Mouse (Mus musculus): Measurements from ENCODE around the gene Ppil6. TPM values are rescaled to one million over a fixed set of nuclear protein-coding genes. Genes with fewer than 3 reads are reported as not detected.
A peak's percentile ranks its signal among the peaks of the same experiment; 100 is the strongest.

The Ppil6 gene
- polyA plus RNA-seq (2016; fragmentation: Nextera tagmentation; extraction: Ambion mirVana) = 0.55 and 1.2 TPM in 2 replicates

DNA sequence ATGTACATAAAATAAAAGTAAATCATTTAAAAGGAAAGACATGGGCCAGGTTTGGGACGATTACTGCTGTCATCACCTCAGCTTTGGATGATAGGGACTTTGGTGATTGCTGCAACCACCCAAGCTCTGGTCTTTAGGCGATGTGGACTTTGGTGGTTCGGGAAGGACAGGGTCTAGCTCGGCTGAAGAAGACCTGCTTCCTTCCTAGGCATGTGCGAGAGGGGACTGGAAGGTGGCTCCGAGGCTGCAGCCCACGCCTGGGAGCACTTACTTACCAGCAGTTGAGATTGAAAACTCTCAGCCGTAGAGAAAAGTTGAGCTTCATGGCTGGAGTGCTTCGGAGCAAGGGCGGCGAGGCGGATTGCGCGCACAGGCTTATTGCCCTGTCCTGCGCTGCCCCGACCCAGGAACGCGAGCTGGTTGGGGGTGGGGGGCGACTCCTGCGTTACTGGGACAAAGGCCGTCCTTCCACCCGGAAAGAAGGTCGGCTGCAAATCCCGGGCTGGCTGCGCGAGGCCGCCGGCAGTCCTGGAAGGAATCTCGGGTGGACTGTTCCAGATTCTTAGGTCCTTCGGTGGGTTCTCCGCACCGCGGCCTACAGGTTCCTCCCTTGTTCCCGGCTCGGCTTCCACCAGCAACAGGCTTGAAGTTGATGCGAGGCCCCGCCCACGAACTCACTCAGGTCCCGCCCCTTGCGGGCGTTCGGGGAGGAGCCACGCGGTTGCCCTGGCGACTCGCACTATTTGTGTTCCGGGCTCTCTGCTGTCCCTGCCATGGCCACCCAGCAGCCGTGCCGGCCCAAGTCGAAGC lies at the start of gene Ppil6, which contains the start of gene Smpd2:
Gene Ppil6 (plus strand): TSS at position 732 of the 810 bp plus-strand sequence.
Gene Smpd2 (minus strand): TSS at position 662 of the 810 bp plus-strand sequence.
- Histone ChIP-seq H3K36me3 (peaks cover 34% of the 10 kb centered on the region), H3K4me1 (peaks cover 17% of the 10 kb centered on the region), H3K9ac (peak within 1 kb of the TSS; percentile 79), H3K27ac (peak within 1 kb of the TSS; percentile 77), H3K4me3 (peak within 1 kb of the TSS; percentile 65), H3K4me2 (replicated peaks) (peak within 1 kb of the TSS; percentile 99), H3K9me3 (no peaks in the 10 kb centered on the region), H3K27me3 (no peaks in the 10 kb centered on the region)
- WGBS = 2% methylated on average over 50 of the region's 50 CpGs
- ATAC-seq (ENCODE audit: insufficient number of reproducible peaks, insufficient read depth, low FRiP score, low TSS enrichment) = peak; percentile 88

DNA sequence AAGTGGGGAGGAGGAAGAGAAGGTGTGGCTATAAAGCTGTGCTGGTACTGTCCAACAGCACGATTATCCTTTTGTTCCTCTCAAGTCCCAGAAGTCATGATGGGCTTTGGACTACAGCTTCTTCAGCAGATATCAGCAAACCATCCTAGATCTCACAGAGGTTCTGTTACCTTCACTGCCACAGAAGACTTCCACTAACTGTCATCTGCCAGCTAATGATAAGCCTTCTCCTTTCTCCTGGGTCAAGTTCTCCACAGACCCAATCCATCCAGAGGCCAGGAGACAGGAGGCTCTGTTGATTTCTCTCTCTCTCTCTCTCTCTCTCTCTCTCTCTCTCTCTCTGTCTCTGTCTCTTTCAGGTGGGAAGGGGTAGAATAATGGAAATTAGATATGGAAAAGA lies 42.0 kb upstream of the Ppil6 start:
- Histone ChIP-seq H3K36me3 (peaks cover 13% of the 10 kb centered on the region), H3K4me2 (replicated peaks) (no peak overlapping the region), H3K4me1 (peaks cover 15% of the 10 kb centered on the region), H3K27me3 (no peaks in the 10 kb centered on the region), H3K9ac (no peak overlapping the region), H3K4me3 (no peak overlapping the region), H3K9me3 (no peaks in the 10 kb centered on the region), H3K27ac (no peak overlapping the region)
- no peak for ATAC-seq (ENCODE audit: insufficient number of reproducible peaks, insufficient read depth, low FRiP score, low TSS enrichment)
- WGBS = 84% methylated on average over 1 of the region's 1 CpGs

DNA sequence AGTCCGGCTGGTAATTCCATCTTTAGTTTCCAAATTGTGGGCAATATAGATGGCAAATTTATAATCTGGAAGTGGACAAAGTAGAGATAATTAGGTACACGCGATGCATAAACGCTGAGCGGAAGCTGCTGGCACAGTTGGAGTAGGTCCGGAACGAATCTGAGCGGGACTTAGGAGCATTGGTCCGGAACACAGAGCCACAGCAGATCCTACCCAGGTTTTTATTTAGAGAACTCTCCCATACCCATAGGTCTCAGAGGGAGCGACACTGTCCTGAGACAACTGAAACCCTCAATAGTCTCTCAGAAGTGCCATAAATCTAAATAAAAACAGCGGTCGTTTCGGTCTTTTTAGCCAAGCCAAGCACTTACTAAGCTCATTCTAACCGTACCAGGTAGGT lies 40.6 kb upstream of the Ppil6 start:
- peak overlapping the region; percentile 59 for H3K27ac ChIP-seq
- H3K36me3 ChIP-seq = peaks cover 17% of the 10 kb centered on the region
- no peaks in the 10 kb centered on the region for H3K9me3 ChIP-seq
- peak overlapping the region; percentile 78 for H3K9ac ChIP-seq
- H3K4me1 ChIP-seq = peaks cover 15% of the 10 kb centered on the region
- peak overlapping the region; percentile 87 for H3K4me3 ChIP-seq
- peak overlapping the region; percentile 55 for H3K4me2 ChIP-seq (replicated peaks)
- no peaks in the 10 kb centered on the region for H3K27me3 ChIP-seq
- ATAC-seq (ENCODE audit: insufficient number of reproducible peaks, insufficient read depth, low FRiP score, low TSS enrichment) = peak; percentile 22; the same call in 1 of the 2 replicates
- 12% methylated on average over 14 of the region's 14 CpGs for WGBS

DNA sequence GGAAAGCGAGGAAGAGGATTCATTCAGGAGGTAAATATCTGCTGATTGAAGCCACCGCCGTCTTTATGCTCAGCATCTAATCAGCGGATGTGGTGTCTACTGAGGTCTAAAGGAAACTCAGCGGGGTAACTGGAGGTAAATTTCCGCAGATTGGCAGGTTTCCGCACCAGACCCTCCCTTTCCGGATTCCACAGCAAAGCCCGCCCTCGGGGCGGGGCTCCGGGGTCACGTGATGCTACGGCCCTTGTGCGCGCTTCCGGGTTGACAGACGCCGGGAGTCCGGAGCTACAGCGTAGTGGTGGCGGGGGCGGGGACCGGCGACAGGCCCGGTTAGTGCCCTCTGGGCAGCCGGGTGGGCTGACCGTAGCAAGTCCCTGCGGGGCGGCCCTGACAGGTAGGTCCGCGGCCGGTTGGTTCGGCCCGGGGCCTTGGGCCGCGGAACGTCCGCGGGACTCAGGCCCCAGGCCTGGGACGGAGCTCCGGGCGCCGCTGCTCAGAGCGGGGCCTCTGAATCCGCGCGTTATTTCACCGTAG lies 40.0 kb upstream of the Ppil6 start, which contains the start of gene Zbtb24:
Gene Zbtb24 (plus strand): TSS at position 247 of the 534 bp plus-strand sequence.
- peak within 1 kb of the TSS; percentile 78 for H3K9ac ChIP-seq
- peak within 1 kb of the TSS; percentile 65 for H3K4me2 ChIP-seq (replicated peaks)
- H3K27me3 ChIP-seq = no peaks in the 10 kb centered on the region
- peak within 1 kb of the TSS; percentile 87 for H3K4me3 ChIP-seq
- WGBS = under 1% methylated on average over 49 of the region's 49 CpGs
- peaks cover 21% of the 10 kb centered on the region for H3K36me3 ChIP-seq
- H3K4me1 ChIP-seq = peaks cover 15% of the 10 kb centered on the region
- ATAC-seq (ENCODE audit: insufficient number of reproducible peaks, insufficient read depth, low FRiP score, low TSS enrichment) = peak; percentile 85
- H3K9me3 ChIP-seq = no peaks in the 10 kb centered on the region
- H3K27ac ChIP-seq = peak within 1 kb of the TSS; percentile 59

DNA sequence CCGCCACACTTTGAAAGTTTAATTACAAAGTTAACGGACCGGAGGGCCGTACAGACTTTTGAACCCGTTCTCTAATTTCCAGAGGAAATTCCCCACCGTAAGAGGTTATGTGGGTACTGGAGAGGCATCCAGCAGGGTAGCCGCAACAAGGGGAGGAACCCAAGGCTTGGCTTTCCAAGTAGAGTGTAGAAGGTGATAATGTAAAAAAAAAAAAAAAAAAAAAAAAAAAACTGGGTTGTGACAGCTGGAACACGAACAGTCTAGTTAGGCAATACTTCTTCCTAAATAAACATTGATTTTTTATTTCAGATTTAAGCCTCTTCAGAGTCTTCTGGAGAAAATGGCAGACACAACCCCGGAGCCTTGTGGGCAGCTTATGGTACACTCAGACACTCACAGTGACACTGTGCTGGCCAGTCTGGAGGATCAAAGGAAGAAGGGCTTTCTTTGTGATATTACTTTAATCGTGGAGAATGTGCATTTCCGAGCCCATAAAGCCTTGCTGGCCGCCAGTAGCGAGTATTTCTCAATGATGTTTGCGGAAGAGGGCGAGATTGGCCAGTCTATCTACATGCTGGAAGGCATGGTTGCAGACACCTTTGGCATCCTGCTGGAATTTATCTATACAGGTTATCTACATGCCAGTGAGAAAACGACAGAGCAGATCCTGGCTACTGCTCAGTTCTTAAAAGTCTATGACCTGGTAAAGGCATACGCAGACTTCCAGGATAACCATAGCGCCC lies 39.3 kb upstream of the Ppil6 start:
- 0 out of 2 replicates have a peak overlapping the region, but pooled peaks have one; percentile 37 for H3K27ac ChIP-seq
- H3K36me3 ChIP-seq = peaks cover 28% of the 10 kb centered on the region
- peak overlapping the region; percentile 65 for H3K4me2 ChIP-seq (replicated peaks)
- WGBS = 56% methylated on average over 18 of the region's 18 CpGs
- peak overlapping the region; percentile 87 for H3K4me3 ChIP-seq
- H3K9me3 ChIP-seq = no peaks in the 10 kb centered on the region
- H3K9ac ChIP-seq = peak overlapping the region; percentile 78
- H3K27me3 ChIP-seq = no peaks in the 10 kb centered on the region
- peaks cover 15% of the 10 kb centered on the region for H3K4me1 ChIP-seq
- no peak for ATAC-seq (ENCODE audit: insufficient number of reproducible peaks, insufficient read depth, low FRiP score, low TSS enrichment)

DNA sequence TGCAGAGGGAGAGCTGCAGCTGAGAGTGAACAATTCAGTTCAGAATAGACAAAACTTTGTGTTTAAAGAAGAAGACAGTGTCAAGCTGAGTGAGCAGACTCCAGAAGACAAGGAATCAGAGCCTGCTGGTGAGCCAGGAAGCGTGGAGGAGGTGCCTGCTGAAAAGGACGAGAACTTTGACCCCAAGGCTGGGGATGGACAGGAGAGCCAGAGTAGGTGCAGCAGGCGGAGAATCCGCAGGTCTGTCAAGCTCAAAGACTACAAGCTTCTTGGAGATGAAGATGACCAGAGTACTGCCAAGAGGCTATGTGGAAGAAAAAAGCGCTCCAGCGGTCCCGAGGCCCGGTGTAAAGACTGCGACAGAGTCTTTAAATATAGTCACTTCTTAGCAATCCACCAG lies 38.6 kb upstream of the Ppil6 start:
- Histone ChIP-seq H3K36me3 (peaks cover 35% of the 10 kb centered on the region), H3K9me3 (no peaks in the 10 kb centered on the region), H3K4me1 (peaks cover 15% of the 10 kb centered on the region), H3K4me3 (no peak overlapping the region), H3K27me3 (no peaks in the 10 kb centered on the region), H3K27ac (no peak overlapping the region), H3K4me2 (replicated peaks) (no peak overlapping the region), H3K9ac (no peak overlapping the region)
- WGBS = 90% methylated on average over 9 of the region's 9 CpGs
- no peak for ATAC-seq (ENCODE audit: insufficient number of reproducible peaks, insufficient read depth, low FRiP score, low TSS enrichment)

DNA sequence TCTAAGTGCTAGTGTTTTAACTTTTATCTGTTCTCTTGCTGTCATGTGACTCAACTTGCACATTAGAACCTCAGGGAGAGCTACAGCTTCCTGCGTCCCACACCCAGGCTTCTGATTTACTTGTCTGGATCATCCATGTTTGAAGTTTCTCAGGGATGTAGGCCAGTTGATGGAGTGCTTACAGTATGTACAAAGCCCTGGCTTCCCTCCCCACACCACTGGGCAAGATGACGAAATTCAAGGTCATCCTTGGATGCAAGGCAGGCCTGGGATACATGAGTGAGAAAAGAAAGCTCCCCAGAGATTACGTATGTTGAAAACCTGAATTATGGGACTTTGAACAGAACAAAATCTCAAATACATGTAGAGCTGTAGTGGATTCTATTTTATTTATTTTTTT lies 37.4 kb upstream of the Ppil6 start:
- no peak overlapping the region for H3K9ac ChIP-seq
- WGBS = 93% methylated on average over 3 of the region's 3 CpGs
- H3K36me3 ChIP-seq = peaks cover 43% of the 10 kb centered on the region
- H3K4me1 ChIP-seq = peaks cover 15% of the 10 kb centered on the region
- H3K9me3 ChIP-seq = no peaks in the 10 kb centered on the region
- no peak for ATAC-seq (ENCODE audit: insufficient number of reproducible peaks, insufficient read depth, low FRiP score, low TSS enrichment)
- no peak overlapping the region for H3K4me2 ChIP-seq (replicated peaks)
- no peak overlapping the region for H3K4me3 ChIP-seq
- no peak overlapping the region for H3K27ac ChIP-seq
- H3K27me3 ChIP-seq = no peaks in the 10 kb centered on the region

DNA sequence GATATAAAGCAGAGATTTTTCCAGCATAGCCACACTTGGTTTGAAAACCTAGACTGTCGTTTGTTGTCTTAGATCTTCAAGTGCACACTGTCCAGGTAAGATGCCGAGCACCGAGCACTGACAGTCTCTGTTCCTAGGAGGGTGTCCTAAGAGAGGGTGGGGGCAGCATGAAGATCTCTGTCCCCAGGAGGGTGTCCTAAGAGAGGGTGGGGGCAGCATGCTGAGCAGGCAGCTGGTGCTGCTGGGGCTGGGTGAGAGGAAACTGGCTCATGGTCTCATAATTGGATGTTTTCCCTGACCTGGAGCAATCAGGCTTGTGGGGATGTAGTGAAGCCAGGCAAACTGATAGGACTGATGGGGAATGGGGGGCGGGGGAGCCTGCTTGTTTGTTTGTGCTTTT lies 30.2 kb upstream of the Ppil6 start:
- Histone ChIP-seq H3K4me3 (no peak overlapping the region), H3K4me2 (replicated peaks) (no peak overlapping the region), H3K4me1 (0 out of 2 replicates have a peak, but pooled peaks cover 3% of the 10 kb centered on the region), H3K36me3 (peaks cover 63% of the 10 kb centered on the region), H3K9me3 (no peaks in the 10 kb centered on the region), H3K27me3 (no peaks in the 10 kb centered on the region), H3K9ac (no peak overlapping the region), H3K27ac (no peak overlapping the region)
- no peak for ATAC-seq (ENCODE audit: insufficient number of reproducible peaks, insufficient read depth, low FRiP score, low TSS enrichment)
- WGBS = 64% methylated on average over 4 of the region's 4 CpGs

DNA sequence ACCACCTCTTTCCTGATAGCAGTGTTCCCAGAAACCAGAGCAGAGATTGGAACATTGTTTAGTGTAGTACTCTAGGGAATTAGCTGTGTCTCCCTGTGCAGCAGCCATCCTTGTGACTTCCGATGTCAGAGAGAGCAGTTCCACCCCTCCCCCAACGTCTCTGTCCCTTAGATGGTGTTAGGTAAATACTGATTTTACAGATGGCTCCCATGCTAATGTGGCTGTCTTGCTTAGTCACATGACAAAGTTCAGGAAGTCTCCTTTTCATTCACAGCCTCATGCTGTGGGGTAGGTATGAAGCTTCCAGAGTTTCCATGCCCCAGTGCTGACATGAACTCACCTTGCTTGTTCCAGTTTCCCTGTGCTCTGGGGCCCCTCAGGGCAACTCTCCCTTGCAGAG lies 29.7 kb upstream of the Ppil6 start:
- Histone ChIP-seq H3K4me3 (no peak overlapping the region), H3K9ac (no peak overlapping the region), H3K27me3 (no peaks in the 10 kb centered on the region), H3K36me3 (peaks cover 61% of the 10 kb centered on the region), H3K27ac (no peak overlapping the region), H3K9me3 (no peaks in the 10 kb centered on the region), H3K4me2 (replicated peaks) (no peak overlapping the region), H3K4me1 (0 out of 2 replicates have a peak, but pooled peaks cover 3% of the 10 kb centered on the region)
- WGBS = 18% methylated on average over 2 of the region's 2 CpGs
- no peak for ATAC-seq (ENCODE audit: insufficient number of reproducible peaks, insufficient read depth, low FRiP score, low TSS enrichment)

DNA sequence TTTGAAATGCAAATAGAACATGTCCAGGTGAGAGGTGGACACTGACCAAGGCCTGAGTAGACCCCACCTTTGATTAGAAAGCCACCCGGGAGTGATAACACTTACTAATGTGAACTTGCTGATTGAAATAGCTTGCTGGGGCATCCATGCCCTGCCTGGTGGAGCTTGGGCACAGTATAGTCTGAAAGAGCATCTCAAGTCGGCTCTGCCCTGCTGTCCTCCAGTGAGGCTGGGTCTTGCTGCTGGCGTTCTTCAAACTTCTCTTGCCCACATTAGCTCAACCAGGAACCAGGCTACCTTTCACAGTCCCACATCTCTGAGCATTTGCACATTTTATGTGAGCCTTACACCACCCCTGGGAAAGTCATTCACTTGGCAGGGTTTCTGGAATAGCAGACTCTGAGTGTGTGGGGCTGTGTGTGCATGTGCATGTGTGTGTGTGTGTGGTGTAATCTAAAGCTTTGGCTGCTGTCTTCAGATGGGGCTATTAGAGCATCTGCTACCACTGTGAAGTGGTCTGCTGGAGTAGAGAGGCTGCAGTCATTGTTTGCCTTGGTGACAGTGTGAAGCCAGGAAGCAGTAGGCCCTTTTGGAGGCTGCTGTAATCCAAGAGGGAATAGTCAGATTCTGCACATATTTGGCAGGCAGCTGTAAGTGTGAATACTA lies 29.0 kb upstream of the Ppil6 start:
- H3K9ac ChIP-seq = no peak overlapping the region
- peaks cover 54% of the 10 kb centered on the region for H3K36me3 ChIP-seq
- no peaks in the 10 kb centered on the region for H3K9me3 ChIP-seq
- no peak overlapping the region for H3K4me3 ChIP-seq
- 91% methylated on average over 3 of the region's 3 CpGs for WGBS
- H3K27me3 ChIP-seq = no peaks in the 10 kb centered on the region
- H3K4me2 ChIP-seq (replicated peaks) = no peak overlapping the region
- ATAC-seq (ENCODE audit: insufficient number of reproducible peaks, insufficient read depth, low FRiP score, low TSS enrichment) = no peak
- no peak overlapping the region for H3K27ac ChIP-seq
- H3K4me1 ChIP-seq = 0 out of 2 replicates have a peak, but pooled peaks cover 3% of the 10 kb centered on the region

DNA sequence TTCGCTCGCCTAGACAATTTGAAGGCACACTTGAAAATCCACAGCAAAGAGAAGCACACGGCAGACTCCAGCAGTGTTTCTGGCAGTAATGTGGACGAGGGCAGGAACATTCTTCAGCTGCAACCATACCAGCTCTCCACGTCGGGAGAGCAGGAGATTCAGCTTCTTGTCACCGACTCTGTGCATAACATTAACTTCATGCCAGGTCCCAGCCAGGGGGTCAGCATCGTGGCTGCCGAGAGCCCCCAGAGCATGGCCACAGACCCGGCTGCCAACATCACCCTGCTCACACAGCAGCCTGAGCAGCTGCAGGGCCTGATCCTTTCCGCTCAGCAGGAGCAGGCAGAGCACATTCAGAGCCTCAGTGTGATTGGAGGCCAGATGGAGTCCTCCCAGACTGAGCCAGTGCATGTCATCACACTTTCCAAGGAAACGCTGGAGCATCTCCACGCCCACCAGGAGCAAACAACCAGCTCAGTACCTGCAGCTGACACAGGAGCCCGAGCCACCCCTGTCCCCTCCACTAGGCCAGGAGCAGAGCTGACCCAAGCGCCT lies 25.8 kb upstream of the Ppil6 start:
- Histone ChIP-seq H3K4me1 (0 out of 2 replicates have a peak, but pooled peaks cover 3% of the 10 kb centered on the region), H3K9ac (no peak overlapping the region), H3K4me3 (no peak overlapping the region), H3K27me3 (no peaks in the 10 kb centered on the region), H3K27ac (no peak overlapping the region), H3K36me3 (peaks cover 39% of the 10 kb centered on the region), H3K9me3 (no peaks in the 10 kb centered on the region), H3K4me2 (replicated peaks) (no peak overlapping the region)
- no peak for ATAC-seq (ENCODE audit: insufficient number of reproducible peaks, insufficient read depth, low FRiP score, low TSS enrichment)
- WGBS = 60% methylated on average over 15 of the region's 15 CpGs
